Mouse (Mus musculus) testis, adult 10 weeks (tissue): ENCODE results near the gene Tnpo2. TPM values are rescaled to one million over a fixed set of nuclear protein-coding genes. Genes with fewer than 3 reads are reported as not detected.

Experiments
- polyA plus RNA-seq: library from polyadenylated mRNA; stranded (reverse); fragments of 350-450 nt; fragmentation: Illumina TruSeq; extraction: RNeasy Lipid Tissue Mini Kit (QIAGEN cat#74804); gene quantifications from one replicate; pipeline ENCODE4 v1.2.3, GENCODE M21; 2014; ENCODE audit warnings: low read depth, low replicate concordance

Tnpo2 gene
- polyA plus RNA-seq, result 14.0 TPM

DNA sequence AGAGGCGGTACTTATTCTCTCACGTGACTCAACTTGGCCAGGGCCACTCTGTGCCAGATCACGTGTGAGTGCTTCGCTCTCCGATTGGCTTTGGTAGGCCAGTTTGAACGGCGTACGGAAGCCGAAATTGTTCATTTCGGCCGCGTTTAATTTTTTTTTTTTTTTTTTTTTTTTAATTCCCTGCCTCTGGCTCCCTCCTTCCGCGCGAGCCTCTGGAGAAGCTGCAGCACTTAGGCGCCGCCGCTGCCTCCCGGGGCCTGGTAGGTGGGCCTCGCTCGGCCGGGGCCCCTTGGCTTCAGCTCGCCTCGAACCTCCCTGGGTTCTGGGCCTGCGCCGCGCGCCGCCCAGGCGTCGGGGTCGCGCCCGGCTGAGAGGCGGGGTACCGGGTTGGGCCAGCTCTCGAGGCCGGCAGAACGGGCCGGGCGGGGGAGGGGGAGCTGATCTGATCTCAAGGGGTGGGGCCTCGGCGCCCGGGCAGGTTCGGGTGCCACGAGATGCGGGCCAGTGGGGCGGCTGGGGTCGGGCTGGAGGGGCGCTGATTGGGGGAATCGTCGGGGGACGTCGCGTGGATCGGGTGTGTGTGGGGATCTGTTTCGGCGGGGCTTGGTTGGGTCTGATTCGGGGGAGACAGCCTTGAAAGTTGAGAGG is at the start of gene Tnpo2:
Gene Tnpo2, plus strand, starts transcription at position 198 of the 648 bp plus-strand sequence.

GRCm38 (mm10) chr8:84990349-84990748 is 46.4 kb upstream of the Tnpo2 start, which contains the start of gene Hook2:
Hook2 (plus strand) TSS chr8:84990603.

GRCm38 (mm10) chr8:85014431-85014830 is 22.3 kb upstream of the Tnpo2 start, which contains the start of gene Best2:
Best2 (minus strand) TSS chr8:85014531.

DNA sequence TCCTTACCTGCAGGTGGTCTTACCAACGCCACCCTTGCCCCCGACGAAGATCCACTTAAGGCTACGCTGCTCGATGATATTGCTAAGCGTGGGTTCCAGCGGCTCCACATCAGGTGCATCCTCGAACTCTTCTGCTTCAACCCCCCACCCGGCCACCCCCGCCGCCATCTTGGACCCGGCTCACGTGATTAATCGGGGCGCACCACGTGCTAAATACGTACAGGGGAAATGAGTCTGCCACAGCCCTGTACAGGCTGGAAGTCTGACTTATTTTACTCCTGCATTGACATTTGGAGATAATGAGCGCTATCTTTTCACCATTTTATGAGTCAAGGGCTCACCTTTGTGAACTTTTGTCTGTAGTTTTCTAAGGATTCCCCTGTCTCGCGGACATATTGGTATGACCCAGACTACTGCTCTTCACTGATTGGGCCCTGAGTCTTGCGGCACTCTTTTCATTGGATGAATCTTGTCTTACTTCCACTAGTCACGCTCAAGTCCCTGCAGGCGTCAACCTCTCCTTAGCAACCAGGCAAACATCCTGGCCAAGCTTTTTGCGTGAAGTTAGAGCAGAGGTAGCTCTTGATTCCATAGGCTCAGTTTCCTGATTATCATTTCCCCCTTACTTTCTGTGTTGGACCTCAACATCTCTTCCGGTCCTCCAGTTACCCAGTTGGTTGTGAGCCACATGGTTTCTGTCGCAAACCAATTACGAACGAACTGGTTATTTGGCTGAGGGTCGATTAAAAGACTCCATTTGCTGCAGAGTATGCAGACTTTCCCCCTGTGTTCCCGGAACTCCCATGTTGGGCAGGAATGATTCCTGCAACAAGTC is 11.4 kb upstream of the Tnpo2 start, which contains the start of gene Asna1:
Gene Asna1, minus strand, starts transcription at position 184 of the 835 bp plus-strand sequence.

GRCm38 (mm10) chr8:85026670-85027515 is 9.8 kb upstream of the Tnpo2 start, which contains the start of gene Trir:
Trir (plus strand) TSS chr8:85026823.

DNA sequence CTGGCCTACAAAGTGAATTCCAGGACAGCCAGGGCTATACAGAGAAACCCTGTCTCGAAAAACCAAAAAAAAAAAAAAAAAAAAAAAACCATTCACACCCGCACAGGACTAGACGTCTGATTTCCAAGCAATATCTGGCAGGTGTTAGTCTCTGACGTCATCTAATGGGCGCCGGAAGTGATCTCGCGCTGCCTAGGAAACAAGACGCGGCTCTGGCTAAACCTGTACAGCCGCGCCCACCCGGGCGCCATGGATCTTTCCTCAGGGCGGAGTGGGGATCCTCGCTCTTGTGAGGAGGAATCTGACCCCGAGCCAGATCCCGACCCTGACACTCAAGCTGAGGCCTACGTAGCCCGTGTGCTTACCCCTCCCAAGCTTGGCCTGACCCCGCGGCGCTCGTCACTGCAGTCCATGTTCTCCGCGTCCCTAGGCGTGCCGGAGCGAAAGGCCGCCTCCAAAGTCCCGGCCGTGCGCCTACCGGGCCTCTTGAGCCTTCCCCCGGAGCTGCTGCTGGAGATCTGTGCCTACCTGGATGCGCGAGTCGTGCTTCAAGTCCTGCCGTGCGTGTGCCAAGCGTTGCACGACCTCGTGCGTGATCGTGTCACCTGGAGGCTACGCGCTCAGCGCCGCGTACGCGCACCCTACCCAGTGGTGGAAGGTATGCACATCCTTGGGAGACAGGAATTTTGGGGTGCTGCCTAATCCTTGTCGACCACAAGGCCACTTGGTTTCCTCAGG is 23.3 kb downstream of the Tnpo2 start, which contains the start of gene Fbxw9:
Gene Fbxw9, plus strand, starts transcription at position 177 of the 738 bp plus-strand sequence.

GRCm38 (mm10) chr8:85067982-85068381 is 31.3 kb downstream of the Tnpo2 start, which contains the start of gene Gm5741:
Gm5741 (minus strand) TSS chr8:85067982.

DNA sequence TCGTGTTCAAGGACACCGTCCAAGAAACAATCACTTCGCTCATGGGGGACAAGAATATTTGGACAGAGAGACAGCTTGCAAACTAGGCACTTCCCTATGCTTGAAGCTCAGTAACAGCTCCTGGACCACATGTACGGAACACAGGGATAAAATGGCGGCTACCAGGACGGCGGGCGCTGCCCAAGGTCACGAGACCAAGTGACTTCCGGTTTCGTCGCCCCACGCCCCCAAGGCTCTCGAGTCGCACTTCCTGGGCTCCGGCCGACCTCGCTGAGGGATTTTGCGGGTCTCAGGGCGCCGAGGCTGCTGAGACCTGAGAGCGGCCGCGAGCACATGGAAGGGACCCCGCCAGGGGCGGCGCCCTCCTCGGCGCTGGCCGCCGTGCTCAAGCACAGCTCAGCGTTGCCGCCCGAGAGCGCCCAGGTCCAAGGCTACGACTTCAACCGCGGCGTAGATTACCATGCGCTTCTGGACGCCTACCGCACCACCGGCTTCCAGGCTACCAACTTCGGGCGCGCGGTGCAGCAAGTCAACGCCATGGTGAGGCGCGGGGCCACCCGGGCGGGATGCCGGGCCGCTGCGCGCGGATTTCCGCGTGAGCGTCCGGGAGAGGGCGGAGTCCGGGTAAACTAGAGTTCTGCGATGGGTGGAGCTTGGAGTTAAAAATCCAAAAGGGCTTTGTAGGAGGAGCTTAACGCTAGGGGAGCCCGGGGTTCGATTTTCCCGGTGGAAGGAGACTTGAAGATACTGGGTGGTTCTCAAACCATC is 35.0 kb downstream of the Tnpo2 start, which contains the start of gene Dhps:
Gene Dhps, plus strand, starts transcription at position 244 of the 768 bp plus-strand sequence.

GRCm38 (mm10) chr8:85080532-85081215 is 44.0 kb downstream of the Tnpo2 start, which contains the start of gene Wdr83os:
Wdr83os (plus strand) TSS chr8:85080740.

DNA sequence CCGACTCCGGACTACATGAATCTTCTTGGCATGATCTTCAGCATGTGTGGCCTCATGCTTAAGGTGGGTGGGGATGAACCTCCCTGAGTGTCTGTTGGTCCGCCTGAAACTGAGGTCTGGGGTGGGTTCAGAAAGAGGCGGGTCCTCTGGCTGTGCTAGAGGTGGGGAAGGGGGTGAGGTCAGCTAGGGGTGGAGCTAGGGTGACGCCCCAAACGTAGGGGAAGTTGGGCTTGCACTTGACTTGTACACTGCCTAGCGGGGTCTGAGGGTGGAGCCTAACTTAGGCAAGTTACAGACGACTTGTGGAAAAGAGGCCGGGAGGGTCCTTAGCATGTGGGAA is 44.5 kb downstream of the Tnpo2 start, which contains the start of gene Wdr83:
Gene Wdr83, minus strand, starts transcription at position 91 of the 340 bp plus-strand sequence.

DNA sequence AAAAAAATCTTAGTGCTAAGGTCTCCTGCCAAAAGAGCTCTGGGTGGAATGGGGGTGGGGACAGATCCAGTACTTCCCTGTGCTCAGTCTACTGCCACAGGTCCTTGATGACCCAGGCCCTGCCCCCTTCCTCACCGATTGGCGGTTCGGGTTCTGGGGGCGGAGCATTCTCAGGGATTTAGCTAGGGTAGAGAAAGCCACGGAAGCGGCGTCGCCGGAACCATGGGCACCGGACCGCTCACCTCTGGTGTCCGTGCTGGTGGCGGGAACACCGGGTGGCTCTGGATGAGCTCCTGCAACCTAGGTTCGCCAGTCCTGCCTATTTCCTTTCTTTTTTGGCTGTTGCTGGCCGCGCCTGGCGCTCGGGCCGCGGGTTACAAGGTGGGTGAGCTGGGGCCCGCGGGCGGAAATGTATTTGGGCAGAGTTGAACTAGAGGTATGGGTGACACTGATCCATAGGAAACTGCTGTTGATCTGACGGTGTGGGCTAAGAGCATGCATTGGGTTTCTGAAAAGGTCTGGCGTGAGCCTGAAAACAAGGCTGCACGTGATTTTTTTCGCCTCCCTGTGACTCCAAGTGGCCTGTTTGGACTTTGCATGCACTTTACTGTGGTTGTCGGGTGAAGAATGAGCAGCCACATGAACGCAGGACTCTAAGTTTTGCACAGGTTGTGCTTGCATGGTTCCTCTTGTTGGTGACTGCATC is 46.5 kb downstream of the Tnpo2 start, which contains the start of gene Man2b1:
Gene Man2b1, plus strand, starts transcription at position 163 of the 706 bp plus-strand sequence.

Other genes with a start within 250 kb of the Tnpo2 start
- 1.3 TPM for gene Nfix, start 236.6 kb upstream of the Tnpo2 start, polyA plus RNA-seq
- gene Dand5, start 214.1 kb upstream of the Tnpo2 start, polyA plus RNA-seq, result 21.7 TPM
- 0.55 TPM for gene Gadd45gip1, start 205.4 kb upstream of the Tnpo2 start, polyA plus RNA-seq
- 7.1 TPM for gene Rad23a, start 196.2 kb upstream of the Tnpo2 start, polyA plus RNA-seq
- 720 TPM for gene Calr, start 190.0 kb upstream of the Tnpo2 start, polyA plus RNA-seq
- 6.7 TPM for gene Farsa, start 179.9 kb upstream of the Tnpo2 start, polyA plus RNA-seq
- gene Syce2, start 164.8 kb upstream of the Tnpo2 start, polyA plus RNA-seq, result 458 TPM
- 3.6 TPM for gene Gcdh, start 143.0 kb upstream of the Tnpo2 start, polyA plus RNA-seq
- gene Klf1, start 135.0 kb upstream of the Tnpo2 start, polyA plus RNA-seq, result 0.22 TPM
- gene Dnase2a, start 128.4 kb upstream of the Tnpo2 start, polyA plus RNA-seq, result 1.5 TPM
- not detected for gene Mast1, start 99.6 kb upstream of the Tnpo2 start, polyA plus RNA-seq
- not detected for gene Rtbdn, start 89.9 kb upstream of the Tnpo2 start, polyA plus RNA-seq
- gene Gm49661, start 67.5 kb upstream of the Tnpo2 start, polyA plus RNA-seq, result not detected
- gene Prdx2, start 67.3 kb upstream of the Tnpo2 start, polyA plus RNA-seq, result 15.6 TPM
- gene Rnaseh2a, start 67.1 kb upstream of the Tnpo2 start, polyA plus RNA-seq, result 87.9 TPM
- not detected for gene Junb, start 58.2 kb upstream of the Tnpo2 start, polyA plus RNA-seq
- gene Hook2, start 46.3 kb upstream of the Tnpo2 start, polyA plus RNA-seq, result 14.0 TPM
- gene Best2, start 22.4 kb upstream of the Tnpo2 start, polyA plus RNA-seq, result not detected
- 16.5 TPM for gene Asna1, start 11.6 kb upstream of the Tnpo2 start, polyA plus RNA-seq
- gene Trir, start 10.1 kb upstream of the Tnpo2 start, polyA plus RNA-seq, result 13.2 TPM
- 5.7 TPM for gene Fbxw9, start 23.1 kb downstream of the Tnpo2 start, polyA plus RNA-seq
- not detected for gene Gm5741, start 31.1 kb downstream of the Tnpo2 start, polyA plus RNA-seq
- 12.3 TPM for gene Dhps, start 34.8 kb downstream of the Tnpo2 start, polyA plus RNA-seq
- 2.9 TPM for gene Wdr83os, start 43.8 kb downstream of the Tnpo2 start, polyA plus RNA-seq
- gene Wdr83, start 44.4 kb downstream of the Tnpo2 start, polyA plus RNA-seq, result 1.3 TPM
- 3.9 TPM for gene Man2b1, start 46.4 kb downstream of the Tnpo2 start, polyA plus RNA-seq
- 0.83 TPM for gene Zfp791, start 86.2 kb downstream of the Tnpo2 start, polyA plus RNA-seq
- gene Cks1brt, start 115.0 kb downstream of the Tnpo2 start, polyA plus RNA-seq, result not detected
- 0.67 TPM for gene Olfr371, start 189.1 kb downstream of the Tnpo2 start, polyA plus RNA-seq